ENCODE assay signal across 17 mouse cellular contexts in the genomic region with DNA sequence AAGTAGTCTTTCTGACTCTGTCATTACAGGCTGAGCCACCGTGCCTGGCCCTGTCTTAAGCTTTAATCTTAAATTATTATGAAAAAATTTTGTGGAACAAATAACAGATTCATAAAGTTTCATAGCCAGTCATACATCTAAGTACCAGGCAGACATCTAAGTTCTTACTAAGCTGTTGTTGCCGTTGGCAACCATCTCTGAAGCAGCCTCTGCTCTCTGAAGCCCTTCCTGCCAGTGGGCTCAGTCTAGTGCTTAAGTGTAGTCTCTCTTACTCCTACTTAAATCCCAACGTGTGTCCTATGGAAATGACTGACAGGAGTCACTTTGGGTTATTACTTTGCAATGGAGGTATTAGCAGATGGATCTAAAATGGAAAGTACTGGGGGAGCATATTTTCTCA.
"Had no signal": no experiment of that assay in that cellular context is flagged by ENCODE, and none has a peak within 500 bp of the region (broad histone marks: within the 10 kb centered on the region; RNA-seq: fewer than 3 reads in every experiment).

No protein-coding gene starts in this region.

- H3K36me3 ChIP-seq: liver, embryonic 15.5 days; lung, embryonic 15.5 days; midbrain, embryonic 12.5 days; midbrain, embryonic 15.5 days; neural tube, embryonic 12.5 days; stomach, embryonic 15.5 days had no signal

- H3K9me3 ChIP-seq: liver, embryonic 15.5 days; lung, embryonic 15.5 days; megakaryocyte, embryonic 14.5 days; midbrain, embryonic 12.5 days; midbrain, embryonic 15.5 days; neural tube, embryonic 12.5 days; stomach, embryonic 15.5 days had no signal

- H3K4me1 ChIP-seq: liver, embryonic 15.5 days; lung, embryonic 15.5 days; megakaryocyte, embryonic 14.5 days; midbrain, embryonic 12.5 days; midbrain, embryonic 15.5 days; neural tube, embryonic 12.5 days; stomach, embryonic 15.5 days had no signal

- H3K9ac ChIP-seq: liver, embryonic 15.5 days; liver, postnatal 0 days; lung, embryonic 15.5 days; midbrain, embryonic 12.5 days; midbrain, embryonic 15.5 days; neural tube, embryonic 12.5 days; stomach, embryonic 15.5 days had no signal

- H3K4me2 ChIP-seq: liver, embryonic 15.5 days; lung, embryonic 15.5 days; midbrain, embryonic 12.5 days; midbrain, embryonic 15.5 days; neural tube, embryonic 12.5 days; stomach, embryonic 15.5 days had no signal

- H3K4me3 ChIP-seq: liver, embryonic 15.5 days; lung, embryonic 15.5 days; megakaryocyte, embryonic 14.5 days; midbrain, embryonic 12.5 days; midbrain, embryonic 15.5 days; neural tube, embryonic 12.5 days; stomach, embryonic 15.5 days had no signal

- H3K27me3 ChIP-seq: liver, embryonic 15.5 days; lung, embryonic 15.5 days; megakaryocyte, embryonic 14.5 days; midbrain, embryonic 12.5 days; midbrain, embryonic 15.5 days; neural tube, embryonic 12.5 days; stomach, embryonic 15.5 days had no signal

- ATAC-seq: liver, postnatal 0 days; lung, postnatal 0 days; midbrain, embryonic 15.5 days had no signal

- H3K27ac ChIP-seq: liver, embryonic 15.5 days; lung, embryonic 15.5 days; macrophage; midbrain, embryonic 12.5 days; midbrain, embryonic 15.5 days; neural tube, embryonic 12.5 days; stomach, embryonic 15.5 days; stomach, postnatal 0 days had no signal

- DNase-seq: liver, postnatal 0 days; lung, adult 2 months; lung, postnatal 14 days; lung, postnatal 36 days; right cerebral cortex, postnatal 14 days; thymus, postnatal 25 days; thymus, postnatal 4 days had no signal
